ENCODE assay signal across 20 mouse cellular contexts in the genomic region with DNA sequence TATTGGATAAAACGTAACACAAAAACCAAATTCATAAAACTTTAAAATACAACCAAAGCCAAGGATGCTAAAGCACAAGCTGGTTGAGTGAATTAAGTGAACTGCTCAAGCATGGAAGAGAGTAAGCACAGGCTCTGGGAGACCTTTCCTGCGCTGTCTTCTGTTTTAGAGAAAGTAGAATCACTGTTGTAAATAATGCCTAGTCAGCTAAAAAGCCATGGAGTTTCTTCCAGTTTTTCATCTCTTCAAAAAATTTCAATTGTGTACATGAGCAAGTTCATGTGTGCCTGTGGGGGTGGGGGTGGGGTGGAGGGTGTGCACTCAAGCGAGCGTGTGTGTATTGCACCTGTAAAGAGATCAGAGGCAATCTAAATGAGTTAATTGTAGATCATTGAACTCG. TPM values are rescaled to one million over a fixed set of nuclear protein-coding genes. Genes with fewer than 3 reads are reported as not detected.
"Had no signal": no experiment of that assay in that cellular context is flagged by ENCODE, and none has a peak within 500 bp of the region (broad histone marks: within the 10 kb centered on the region; RNA-seq: fewer than 3 reads in every experiment).

No protein-coding gene starts in this region.

- H3K4me2 ChIP-seq: neural tube, embryonic 13.5 days; neural tube, embryonic 15.5 days; stomach, embryonic 15.5 days had no signal

- H3K9ac ChIP-seq: neural tube, embryonic 13.5 days; neural tube, embryonic 15.5 days; stomach, embryonic 15.5 days had no signal

- H3K4me1 ChIP-seq: neural tube, embryonic 13.5 days; neural tube, embryonic 15.5 days; stomach, embryonic 15.5 days had no signal

- H3K4me3 ChIP-seq: neural tube, embryonic 13.5 days; neural tube, embryonic 15.5 days; stomach, embryonic 15.5 days had no signal

- DNase-seq: retina, postnatal 1 day; right cerebral cortex, adult 18-20 months; right cerebral cortex, postnatal 14 days; right cerebral cortex, postnatal 25 days; right cerebral cortex, postnatal 4 days; spleen, adult 18-20 months; thymus, adult 18-20 months; thymus, adult 2 months; thymus, postnatal 14 days; thymus, postnatal 25 days; thymus, postnatal 36 days; thymus, postnatal 4 days had no signal

- H3K27me3 ChIP-seq: neural tube, embryonic 13.5 days; neural tube, embryonic 15.5 days; stomach, embryonic 15.5 days had no signal

- H3K27ac ChIP-seq: neural tube, embryonic 13.5 days; neural tube, embryonic 15.5 days; stomach, embryonic 15.5 days; stomach, postnatal 0 days had no signal

- H3K9me3 ChIP-seq: neural tube, embryonic 13.5 days; neural tube, embryonic 15.5 days; stomach, embryonic 15.5 days had no signal

- H3K36me3 ChIP-seq: neural tube, embryonic 13.5 days; neural tube, embryonic 15.5 days; stomach, embryonic 15.5 days had no signal

RNA-seq across cellular contexts. Expression of a gene that starts 24.1 kb away (rescaled TPM):
- total RNA-seq: neutrophil, adult 5-6 weeks had no signal
- polyA plus RNA-seq: neural tube, embryonic 13.5 days; neural tube, embryonic 14.5 days; small intestine, adult 2 months; spleen, adult 2 months had no signal
